Mouse (Mus musculus): ENCODE measurements at regions not wholly inside any gene's neighbourhood (a gene's known extent, or its start where the extent isn't known, plus 50 kb on each side); places are given as distances from the start of the nearest gene placed in this dataset.
"Not testable (repeated sequence)": the region's sequence is repeated elsewhere in the genome, so short reads cannot be mapped to it uniquely, and the experiment has no call there.

DNA sequence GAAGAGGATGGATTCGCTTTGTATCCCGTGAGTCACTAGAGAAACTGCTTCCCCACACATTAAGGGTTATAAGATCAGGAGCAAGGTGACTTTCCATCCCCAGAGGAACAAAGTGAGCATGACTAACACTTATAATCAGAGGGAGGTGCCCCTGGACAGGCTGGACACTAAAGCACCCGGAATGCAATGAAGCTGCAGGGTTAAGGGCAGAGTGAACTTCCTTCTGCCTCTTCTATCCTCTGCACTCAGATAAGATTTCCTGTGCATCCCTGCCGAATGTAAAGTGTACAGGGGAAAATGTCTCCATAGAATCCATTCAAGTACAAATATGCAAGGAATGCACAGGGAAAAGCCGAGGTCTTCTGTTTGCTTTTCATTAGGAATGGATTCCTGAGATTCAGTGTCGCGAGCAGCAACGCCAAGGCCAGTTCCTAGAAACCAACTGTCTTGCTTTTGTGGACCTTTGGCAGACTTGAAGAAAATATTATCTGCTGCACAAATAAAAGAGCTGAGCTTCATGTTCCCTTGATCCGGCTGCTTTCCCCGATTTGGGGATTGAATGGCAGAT lies 58.5 kb upstream of the Fbxl7 start:
- DNase-seq (ENCODE audit: low read depth), result no peak

DNA sequence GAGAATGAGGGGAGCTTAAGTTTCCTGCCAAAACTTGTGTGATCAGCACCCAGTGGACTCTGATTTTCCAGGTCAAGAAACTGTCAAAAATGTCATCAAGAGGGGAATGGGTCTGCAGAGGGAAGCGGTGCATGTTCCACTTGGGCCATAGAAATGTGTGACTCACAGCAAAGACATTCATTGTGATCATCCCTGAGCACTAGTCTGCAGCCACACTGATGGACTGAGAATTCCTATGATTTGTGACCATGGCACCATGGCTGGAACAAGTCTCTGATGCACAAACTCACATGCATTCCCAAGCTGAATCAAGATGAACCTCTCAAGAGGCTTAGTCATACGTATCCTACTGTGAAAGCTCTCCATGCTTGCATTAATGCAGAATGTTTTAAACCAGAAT lies 63.6 kb upstream of the Fbxl7 start:
- DNase-seq (ENCODE audit: low read depth), result no peak

DNA sequence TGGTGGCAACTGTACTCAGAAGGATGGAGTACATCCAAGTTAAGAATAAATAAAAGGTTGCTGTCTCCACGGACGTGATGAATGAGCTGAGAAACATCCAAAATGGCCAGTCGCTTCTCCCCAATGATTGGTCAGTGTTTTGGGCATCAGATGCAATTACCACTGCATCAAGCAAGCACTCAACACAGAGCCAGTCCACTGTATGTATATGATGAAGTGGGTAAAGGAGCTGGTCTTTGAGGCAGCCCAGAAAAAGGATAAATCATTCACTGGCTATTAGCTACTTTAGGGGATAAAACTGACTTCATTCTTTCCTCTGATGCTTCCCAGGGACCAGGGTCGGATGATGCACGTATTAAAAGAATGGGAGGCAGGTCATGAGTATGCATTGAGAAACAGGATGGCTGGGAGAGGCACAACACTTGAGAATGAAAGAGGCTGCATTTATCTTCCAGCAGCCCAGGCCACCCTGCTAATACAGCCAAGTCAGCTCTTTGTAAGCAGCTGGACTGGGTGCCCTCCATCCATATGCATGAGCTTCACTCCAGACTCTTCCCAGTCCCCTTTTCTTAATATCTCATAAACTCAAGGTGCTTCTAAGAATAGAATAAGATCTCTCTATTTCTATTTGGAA lies 73.1 kb upstream of the Fbxl7 start:
- no peak for DNase-seq (ENCODE audit: low read depth)

DNA sequence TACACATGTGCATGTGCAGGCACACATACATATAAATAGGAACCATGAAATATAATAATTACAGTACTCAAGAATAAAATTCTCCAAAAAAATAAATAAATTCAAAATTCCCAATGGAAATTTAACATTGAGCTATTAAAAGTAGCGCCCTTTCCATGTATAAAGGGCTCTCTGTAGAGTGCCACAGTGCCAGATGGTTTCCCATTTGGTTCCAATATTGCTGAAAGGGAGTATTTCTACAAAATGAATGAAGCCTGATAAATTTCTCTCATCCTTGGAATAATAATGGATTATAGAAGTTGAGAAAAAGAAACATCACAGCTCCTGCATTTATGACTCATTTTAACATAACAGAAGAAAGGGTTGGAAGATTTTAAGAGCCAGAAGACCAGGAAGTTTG lies 75.4 kb upstream of the Fbxl7 start:
- no peak for DNase-seq (ENCODE audit: low read depth)

DNA sequence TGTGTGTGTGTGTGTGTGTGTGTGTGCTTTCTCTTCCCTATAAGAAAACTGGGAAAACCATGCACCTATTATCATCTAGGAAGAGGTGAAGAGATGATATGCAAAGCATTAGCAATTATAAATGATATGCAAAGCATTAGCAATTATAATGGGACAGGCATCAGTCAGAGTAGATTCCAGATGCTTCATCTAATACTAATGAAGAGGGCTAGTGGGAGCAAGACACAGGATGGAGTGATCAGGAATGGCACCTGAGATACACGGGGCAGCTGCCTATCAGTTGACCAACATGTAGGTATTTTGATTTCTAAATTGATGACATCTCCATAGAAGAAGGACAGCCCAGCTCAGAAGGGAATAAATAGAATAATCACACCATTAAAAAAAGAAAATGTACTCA lies 97.7 kb upstream of the Fbxl7 start:
- no peak for DNase-seq (ENCODE audit: low read depth)

DNA sequence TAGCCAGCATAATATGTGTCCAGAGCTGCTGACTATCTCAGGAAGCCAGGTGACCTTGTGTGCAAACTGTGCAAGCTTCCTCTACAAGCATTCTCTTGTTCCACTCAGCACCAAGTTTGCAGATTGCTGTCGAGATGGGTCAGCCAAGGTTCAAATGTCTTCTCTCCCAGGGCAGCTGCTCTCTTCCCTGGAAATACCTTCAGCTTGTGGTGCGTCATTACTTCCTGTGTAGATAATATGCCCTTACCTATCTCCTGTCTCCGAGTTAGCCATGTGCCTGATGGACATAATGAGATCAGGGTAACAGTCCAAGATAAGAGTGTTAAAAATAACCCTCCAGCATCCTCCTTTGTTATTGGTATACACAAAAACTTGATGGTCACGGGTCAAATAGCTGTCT lies 113.7 kb upstream of the Fbxl7 start:
- DNase-seq (ENCODE audit: low read depth), result no peak

DNA sequence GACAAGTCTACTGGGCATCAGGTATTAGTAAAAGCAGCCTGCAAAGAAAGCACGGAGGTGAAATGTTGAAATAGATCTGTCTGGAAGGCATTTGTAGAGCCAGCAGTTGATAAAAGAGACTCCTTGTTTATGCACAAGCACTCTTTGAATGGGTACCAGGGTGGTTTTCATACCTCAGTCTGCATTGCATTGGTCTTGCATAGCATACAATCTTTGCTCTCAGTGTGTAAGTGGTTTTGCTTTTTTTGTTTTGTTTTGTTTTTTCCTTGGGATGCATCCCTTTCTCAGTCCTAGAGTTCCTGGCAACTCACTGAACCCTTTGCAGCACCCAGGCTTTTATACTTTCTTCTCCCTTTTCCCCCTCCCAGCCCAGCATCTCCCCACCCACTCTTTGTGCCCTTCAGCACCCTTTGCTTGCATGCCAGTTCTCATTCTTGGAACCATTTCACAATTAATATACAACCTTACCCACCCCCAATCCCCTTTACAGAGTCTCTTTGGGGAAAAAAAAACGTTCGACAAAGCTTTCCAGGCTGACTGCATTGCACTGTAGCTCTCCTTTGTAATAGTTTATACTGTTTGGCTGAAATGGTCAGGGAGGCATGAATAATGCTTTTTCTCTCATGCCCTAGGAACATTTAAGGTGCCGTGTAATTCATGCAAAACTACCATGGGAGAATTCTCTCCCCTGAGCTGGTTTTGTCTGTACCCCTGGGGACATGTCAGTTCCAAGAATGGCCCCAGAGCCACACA lies 118.7 kb upstream of the Fbxl7 start:
- DNase-seq (ENCODE audit: low read depth), result no peak

DNA sequence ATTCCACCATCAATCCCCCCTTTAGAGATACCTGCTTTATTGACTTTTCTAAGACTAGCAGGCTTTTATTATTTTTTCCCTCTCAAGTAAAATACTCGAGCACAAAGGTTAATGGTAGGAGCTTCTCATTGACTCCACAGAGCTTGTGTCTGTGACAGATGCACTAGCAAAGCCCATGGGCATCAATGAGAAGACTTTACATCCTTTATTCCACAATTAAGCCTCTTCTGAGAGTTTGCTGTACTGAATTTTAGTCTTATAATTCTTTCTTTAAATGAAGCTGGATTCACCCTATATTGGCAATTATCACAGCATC lies 119.2 kb upstream of the Fbxl7 start:
- no peak for DNase-seq (ENCODE audit: low read depth)

DNA sequence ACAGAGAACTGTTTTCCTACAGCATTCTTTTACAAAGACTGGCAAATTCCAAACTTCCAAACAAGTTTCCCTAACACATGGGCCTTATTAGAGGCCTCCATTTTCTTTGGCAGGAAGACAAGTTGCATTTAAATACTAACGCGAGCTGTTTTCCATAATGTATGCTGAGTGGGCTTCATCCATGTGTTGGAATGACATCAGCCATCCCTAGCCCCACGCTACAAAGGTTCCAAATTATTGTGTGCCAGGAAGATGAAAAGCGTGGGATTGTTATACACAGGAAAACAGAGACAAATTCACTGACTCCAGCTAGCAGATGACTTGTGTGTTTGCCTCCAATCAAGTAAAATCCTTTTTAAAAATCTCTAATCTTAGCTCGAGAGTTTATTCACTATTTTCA lies 125.1 kb upstream of the Fbxl7 start:
- no peak for DNase-seq (ENCODE audit: low read depth)

DNA sequence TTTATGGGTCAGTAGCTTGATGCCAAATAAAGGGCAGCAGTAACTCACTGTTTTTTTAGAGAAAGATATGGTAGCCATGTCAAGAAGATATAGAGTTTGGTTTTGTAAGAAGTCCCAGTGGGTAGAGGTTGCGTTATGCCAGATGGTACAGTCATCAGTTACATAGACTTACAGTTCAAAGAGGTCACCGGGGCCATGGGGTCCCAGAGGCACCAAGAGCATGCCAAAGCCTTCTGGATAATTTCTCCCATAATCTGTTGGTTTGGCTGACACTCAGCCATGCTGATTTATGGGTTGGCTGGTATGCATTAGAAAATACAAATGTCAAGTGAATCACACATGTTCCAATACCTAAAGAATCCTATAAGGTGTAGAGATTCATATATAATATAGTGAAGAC lies 137.9 kb upstream of the Fbxl7 start:
- DNase-seq (ENCODE audit: low read depth), result no peak

DNA sequence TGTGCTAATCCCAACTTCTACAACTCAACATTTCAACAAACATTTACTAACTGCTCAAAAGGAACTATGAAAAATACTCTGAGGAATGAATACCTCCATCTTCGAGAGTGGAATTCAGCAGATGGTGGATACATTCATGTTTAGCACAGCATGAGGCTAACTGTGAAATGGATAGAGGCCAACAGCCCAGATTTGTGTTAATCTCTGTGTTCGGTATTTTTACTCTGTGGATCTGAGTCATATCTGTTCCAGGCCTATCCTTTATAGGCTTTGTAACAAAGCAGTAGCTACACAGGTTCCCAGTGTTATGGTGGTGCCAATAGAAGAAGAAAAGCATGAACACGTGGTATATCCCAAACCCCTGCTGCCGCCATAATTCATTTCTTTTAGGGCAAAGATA lies 148.4 kb upstream of the Fbxl7 start:
- no peak for DNase-seq (ENCODE audit: low read depth)

DNA sequence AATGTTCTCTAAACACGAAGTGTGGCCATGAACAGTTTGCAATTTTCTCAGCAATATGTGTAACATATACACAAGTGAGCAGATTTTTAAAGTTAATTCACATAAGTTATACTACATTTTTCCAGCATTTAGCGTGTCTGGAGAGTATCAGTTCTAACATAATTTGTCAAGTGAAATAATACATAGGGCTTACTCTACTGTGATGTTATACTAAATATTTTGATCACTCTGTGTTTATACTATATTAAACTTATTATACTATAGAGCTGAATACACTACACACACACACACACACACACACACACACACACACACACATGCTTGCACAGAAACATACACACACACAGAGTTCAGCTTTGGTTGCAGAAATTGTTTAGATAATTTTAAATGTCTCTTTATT lies 155.3 kb upstream of the Fbxl7 start:
- no peak for DNase-seq (ENCODE audit: low read depth)

DNA sequence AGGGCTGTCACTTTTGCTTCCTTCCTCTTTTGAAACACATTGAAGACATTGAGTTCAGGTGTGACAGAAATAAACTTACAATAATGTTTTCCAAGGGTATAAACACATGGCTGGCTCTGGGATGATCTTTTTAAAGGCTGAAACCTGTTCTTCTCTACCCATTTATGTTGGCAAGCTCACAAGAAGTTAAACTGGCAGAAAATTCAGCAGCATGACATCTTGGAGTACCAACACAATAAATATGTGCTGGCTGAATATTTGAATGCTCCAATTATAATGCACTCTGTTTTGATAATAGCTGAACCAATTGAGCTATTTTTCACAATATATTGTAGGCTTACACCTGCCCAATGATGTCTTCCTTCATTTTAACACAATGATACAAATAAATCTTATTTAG lies 168.1 kb upstream of the Fbxl7 start:
- DNase-seq (ENCODE audit: low read depth), result no peak

DNA sequence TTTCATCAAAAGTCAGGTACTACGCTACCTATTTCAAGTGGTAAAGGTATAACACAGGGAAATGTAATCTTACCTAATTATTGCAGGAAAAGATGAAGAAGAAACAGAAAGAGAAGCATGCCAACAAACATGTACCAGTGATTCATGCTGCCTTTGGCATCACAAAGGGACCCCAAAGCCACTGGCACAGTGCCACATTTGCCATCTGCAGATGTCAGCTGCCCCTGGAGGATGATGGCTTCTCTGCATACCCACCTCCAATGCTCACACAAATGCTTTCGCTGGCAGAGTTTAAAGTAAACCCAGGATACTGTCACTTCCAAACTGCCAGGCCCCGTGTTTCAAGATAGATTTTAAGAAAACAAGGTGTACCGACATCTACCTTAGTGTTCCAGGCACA lies 168.6 kb upstream of the Fbxl7 start:
- DNase-seq (ENCODE audit: low read depth), result no peak

DNA sequence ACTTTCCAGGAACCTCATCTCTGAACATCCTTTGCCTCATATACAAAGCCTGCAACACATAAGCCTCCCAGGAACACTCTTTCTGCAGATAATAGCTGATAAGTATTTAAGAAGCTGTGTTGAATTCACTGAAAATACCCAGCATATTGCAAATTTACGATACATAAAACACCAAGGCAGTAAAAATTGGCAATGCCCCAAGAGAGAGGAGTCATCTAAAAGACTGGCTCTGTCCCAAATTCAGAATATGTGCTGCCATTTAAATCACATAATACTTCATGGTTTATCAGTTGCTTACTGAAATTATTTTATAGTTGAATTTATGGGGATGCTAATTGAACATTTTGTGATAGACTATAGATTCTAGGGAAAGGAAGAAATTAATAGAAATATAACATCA lies 172.3 kb upstream of the Fbxl7 start:
- no peak for DNase-seq (ENCODE audit: low read depth)

DNA sequence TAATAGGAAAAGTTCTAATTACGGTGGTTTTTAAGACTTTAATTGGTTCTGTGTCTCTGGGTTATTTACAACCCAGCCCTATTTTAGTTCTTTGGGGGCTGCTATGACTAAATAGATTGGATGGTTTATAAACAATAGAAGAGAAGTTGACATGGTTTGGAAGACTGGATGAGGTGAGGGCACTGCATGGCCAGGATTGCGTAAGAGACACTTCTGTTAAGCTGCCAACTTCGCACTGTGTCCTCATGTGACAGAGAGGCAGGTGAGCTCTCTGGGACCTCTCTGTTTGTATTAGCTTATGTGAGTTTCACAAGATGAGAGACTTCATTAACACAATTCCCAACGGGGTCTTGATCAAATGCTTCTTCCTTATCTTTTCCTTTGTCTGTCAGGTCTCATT lies 182.5 kb upstream of the Fbxl7 start:
- DNase-seq (ENCODE audit: low read depth), result no peak

DNA sequence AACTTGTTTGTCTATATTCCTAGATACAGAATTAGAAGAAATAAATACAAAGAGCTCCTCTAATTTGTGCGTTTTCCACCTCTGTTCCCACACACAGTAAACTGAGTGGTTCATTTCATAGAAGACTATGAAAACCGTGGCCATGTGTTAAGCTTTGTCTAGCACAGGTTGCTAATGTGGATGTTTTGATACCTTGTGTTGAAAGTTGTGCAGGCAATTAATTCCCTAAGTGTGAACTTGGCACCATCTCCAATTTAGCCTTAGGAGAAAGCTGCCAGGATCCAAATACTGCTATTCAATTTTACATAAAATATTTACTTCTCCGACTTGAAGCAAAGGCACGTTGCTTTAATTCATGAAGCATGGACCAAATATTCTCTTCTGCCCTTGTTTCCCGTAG lies 187.4 kb upstream of the Fbxl7 start:
- DNase-seq (ENCODE audit: low read depth), result no peak

DNA sequence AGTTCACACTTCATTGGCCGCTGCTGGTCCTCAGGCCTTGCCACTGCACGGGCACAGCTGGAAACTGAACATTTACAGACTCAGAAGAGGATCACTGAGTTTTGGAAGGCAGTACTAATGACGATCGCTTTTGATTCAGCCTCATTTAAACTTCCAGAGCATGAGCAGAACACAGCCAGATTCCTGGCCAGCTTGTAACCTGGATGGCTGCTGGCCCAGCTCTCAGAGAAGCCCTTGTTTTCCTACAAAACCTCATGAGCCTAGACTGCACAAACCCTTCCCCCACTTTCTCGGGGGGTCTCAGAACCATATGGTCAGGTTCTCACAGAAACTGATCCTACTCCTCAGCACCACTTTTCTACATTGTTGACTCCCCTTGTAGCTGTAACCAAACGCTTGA lies 188.2 kb upstream of the Fbxl7 start:
- DNase-seq (ENCODE audit: low read depth), result no peak

DNA sequence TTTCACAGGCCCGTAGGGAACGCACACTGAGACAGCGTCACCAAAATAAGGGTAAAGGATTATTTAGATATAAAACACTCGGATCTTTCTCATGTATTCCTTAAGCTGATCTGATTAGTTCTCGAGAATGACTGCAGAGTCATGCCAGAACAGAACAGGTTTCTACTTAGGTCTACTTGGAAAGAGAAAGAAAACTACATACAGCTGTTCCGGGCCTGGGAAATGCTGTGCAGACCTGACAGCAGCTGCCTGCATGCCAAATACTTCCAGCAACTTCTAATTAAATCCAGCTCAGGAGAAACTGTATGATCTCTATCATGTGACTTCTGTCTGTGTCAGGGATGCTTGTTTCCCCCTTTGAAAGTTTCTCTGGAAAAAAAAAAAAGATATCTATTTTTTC lies 193.8 kb upstream of the Fbxl7 start:
- DNase-seq (ENCODE audit: low read depth), result no peak

DNA sequence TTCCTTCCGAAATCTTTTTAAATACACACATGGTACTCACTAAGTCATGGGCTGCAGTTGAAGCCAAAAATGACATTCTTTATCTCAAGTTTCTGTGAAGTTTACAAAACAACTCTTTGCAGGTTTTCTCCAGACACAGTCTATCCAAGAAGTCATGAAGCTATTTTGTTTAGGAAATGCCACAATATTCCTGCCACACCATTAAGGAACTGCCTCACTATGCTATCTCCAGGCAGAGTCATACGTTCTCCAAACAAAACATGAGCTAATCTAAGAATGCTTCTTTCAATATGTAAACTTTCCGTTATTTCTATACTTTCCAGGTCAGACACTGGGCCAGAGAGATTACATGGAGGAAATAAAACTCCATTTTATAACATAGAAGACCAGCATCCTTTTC lies 198.7 kb upstream of the Fbxl7 start:
- no peak for DNase-seq (ENCODE audit: low read depth)

DNA sequence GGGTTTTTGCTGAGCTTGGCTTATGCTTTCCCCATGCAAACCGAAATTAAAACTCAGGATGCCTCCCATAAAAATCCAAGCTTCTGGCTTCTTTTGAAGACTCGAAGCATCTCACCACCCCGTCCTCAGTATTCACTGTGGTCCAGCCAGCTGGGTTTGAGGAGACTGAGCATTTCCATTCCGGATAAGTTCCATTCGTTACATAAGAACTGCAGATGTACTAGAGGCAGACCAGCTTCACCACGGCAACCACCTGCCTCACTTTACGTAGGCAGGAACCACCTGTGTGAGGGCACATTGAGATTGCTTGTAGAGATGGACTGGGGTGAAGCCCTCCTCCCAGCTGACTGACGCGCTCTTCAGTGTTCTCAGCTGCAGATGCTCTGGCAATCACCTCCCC lies 199.9 kb upstream of the Fbxl7 start:
- DNase-seq (ENCODE audit: low read depth), result no peak

DNA sequence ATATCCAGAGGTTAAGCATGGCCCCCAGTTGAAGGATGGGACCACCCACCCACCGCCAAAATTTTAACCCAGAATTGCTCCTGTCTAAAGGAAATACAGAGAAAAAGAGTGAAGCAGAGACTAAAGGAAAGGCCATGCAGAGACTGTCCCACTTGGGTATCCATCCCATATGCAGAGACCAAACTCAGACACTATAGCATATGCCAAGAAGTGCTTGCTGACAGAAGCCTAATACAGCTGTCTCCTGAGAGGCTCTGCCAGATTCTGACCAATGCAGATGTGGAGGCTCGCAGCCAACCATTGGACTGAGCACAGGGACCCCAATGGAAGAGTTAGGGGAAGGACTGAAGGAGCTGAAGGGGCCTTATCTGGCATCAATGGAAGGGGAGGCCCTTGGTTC lies 206.2 kb upstream of the Fbxl7 start:
- not testable (repeated sequence) for DNase-seq (ENCODE audit: low read depth)

DNA sequence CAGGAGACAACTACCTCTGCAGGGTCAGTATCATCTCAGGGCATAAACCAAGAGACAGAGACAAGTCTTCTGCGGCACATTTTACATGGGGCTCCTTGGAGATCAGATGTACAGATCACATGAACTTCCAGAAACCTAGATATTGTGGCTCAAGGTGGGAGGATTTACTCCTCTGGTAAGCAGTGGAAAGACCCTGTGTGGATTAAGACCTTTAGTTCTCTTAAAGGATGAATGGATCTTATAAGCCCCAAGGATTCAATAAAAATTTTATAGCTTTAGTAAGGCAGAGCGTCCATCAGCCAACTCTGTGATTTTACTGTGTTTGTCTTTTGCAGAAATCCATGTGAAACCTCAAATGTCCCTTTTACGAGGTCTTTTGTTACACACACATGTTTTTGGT lies 213.8 kb upstream of the Fbxl7 start:
- DNase-seq (ENCODE audit: low read depth), result no peak

DNA sequence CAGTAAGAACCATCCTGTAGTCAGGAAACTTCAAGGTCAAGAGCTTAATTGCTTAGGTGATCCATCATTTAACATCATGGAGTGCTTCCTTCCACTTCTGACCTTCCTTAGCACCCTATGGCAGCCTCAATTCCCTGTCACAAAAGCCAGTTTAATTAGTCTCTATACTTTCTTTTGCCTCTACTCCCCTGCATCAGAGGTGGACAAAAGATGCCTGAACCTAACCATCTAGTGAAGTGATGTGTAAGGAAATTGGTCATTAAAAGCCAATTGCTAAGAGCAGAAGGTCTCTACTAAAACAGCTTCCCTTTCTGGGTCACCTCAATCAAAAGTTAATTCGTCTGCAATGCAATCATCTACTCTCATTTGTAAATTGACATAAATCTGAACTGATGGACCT lies 234.3 kb upstream of the Fbxl7 start:
- no peak for DNase-seq (ENCODE audit: low read depth)

Data from c-Kit-positive CD71-negative TER-119-negative erythroid progenitor cells, embryonic 14.5 days (primary cell).